Mouse (Mus musculus): ENCODE measurements around the gene Otud3.
"Not testable (repeated sequence)": the region's sequence is repeated elsewhere in the genome, so short reads cannot be mapped to it uniquely, and the experiment has no call there.

Otud3 gene

GRCm38 (mm10) chr4:138889635-138890034 is 24.1 kb downstream of the Otud3 start:
- no peak for DNase-seq (ENCODE audit: low read depth)

DNA sequence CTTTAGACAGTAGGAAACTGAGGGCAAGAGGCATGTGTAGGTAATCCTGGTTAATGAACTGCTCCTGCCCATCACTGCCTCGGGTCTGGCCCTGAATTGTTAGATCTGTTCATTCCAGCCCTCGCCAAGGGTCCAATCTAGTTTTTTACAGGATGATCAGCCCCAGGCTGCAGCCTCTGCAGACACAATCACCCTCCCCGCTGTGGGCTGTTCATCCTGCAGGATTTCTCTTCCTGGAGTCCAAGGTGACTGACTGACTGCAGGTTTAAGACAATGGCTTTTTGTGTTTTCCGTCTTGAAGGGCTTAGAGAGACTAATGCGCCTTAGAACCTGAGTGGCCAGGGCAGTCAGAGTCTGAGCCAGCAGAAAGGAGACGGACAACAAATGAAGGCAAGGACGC is 24.6 kb downstream of the Otud3 start:
- no peak for DNase-seq (ENCODE audit: low read depth)

DNA sequence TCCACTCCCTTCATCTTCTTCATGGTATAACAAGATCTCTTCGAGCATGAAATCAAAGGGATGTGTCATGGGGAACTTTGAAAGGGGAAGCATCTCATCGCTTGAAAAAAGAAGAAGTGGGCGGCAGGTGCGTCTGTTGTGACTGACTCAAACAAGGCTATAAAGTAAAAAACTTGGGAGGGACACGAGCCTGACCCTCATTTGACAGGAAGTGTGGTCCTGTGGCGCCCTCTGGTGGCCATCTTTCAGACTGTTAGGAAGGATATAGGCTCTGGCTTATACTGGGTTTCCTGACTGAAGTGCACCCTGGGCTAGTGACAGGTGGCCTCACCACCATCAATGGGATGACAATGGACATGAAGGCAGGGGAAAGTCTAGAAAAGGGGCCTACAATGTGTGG is 29.5 kb downstream of the Otud3 start:
- DNase-seq (ENCODE audit: low read depth), result no peak

DNA sequence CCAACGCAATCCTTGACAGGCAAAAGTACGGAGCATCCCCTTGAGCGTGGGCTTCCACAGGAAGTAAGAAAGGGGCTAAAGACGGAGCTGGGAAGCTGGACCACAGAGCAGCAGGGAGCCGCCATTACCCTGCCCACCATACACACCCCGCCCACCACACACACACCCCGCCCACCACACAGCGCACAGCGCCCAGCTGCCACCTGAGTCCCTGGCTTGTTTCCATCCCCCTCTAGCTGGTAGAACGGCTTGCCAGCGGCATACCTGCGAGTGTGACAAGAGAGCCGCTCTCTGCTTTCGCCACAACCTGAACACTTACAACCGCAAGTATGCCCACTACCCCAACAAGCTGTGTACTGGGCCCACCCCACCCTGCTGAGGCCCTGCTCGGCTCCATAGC is 31.6 kb downstream of the Otud3 start:
- no peak for DNase-seq (ENCODE audit: low read depth)

DNA sequence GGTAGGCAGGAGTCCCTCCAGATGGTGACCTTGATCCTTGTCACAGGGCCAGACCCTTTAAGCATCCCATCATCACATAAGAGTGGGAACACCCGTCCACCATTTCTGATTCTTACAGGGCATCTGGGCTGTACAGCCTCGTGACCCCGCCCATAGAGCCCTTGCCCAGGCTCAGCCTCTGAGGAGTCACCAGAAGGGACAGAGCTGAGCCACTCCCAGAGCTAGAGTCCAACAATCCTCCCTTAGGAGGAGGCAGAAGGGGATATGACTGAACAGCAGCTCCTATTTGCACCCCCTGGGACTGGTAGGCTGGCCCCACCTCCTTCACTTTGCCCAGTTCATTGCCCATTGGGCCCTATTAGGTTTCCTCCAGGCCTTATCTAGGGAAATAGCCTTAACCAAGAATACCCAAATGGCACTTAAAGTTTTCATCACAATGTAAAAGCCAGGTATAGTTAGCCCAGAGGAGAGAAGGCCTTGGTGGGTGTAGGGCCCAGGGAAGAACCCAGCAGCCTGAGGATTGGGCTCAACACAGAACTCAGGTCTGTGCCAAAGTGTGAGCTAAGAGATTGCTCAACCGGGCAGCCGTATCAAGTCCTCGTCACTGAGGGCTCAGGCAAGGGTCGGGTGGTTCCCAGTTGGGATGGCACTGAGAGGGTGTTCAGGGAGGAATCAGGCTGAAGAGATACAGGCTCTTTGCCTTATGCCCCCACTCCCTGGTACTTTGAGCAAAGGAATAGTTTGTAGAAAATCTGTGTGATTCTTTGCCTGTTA is 32.7 kb downstream of the Otud3 start:
- DNase-seq (ENCODE audit: low read depth), result no peak

DNA sequence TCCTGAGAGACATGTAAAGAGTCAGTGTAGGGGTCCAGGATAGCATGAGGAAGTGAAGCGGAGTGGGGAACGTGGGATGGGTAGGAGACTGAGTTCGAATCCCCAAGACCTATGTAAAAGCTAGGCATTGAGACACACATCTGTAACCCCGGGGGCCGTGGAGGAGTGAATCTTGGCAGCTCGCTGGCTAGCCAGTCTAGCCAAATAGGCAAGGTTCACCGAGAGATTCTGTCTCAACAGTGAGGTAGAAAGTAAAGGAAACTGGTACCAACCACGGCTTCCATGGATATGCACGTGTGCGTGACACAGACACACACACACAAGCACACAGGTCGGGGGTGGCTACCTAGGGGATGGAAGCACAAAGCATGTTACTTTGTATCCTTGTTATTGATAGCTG is 33.9 kb downstream of the Otud3 start:
- DNase-seq (ENCODE audit: low read depth), result no peak

GRCm38 (mm10) chr4:138878783-138879182 is 35.0 kb downstream of the Otud3 start:
- no peak for DNase-seq (ENCODE audit: low read depth)

DNA sequence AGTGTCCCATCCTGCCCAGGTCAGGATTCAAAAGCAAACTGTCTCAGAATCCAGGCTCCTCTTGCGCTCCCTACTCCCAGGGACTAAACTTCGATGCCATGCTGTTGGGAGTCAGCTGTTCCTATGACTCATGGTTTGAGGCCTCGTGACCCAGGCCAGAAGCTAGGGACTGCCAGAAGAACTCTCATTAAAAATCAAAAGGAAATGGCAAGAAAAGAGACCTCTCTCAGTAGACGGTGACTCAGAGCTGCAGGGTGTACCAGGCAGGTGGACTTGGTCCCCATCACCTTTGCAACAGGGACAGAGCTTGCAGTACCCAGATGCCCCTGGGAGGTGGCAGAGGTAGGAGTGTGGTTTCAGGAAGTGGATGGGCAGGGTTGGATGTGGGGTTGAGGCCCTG is 36.0 kb downstream of the Otud3 start, which contains the start of gene Pla2g2e:
TSS of gene Pla2g2e (plus strand) at position 212 of the 400 bp plus-strand sequence.
- DNase-seq (ENCODE audit: low read depth), result peak; percentile 62

GRCm38 (mm10) chr4:138875986-138876385 is 37.8 kb downstream of the Otud3 start:
- DNase-seq (ENCODE audit: low read depth), result no peak

- not testable (repeated sequence) for DNase-seq (ENCODE audit: low read depth)
These were observed 38.5 kb downstream of the Otud3 start for GRCm38 (mm10) chr4:138875275-138875674.

- DNase-seq (ENCODE audit: low read depth), result no peak
These were observed 39.9 kb downstream of the Otud3 start, which contains the start of gene Gm13030 for GRCm38 (mm10) chr4:138873864-138874263. Gene Gm13030, minus strand, starts transcription at chr4:138873964.

DNA sequence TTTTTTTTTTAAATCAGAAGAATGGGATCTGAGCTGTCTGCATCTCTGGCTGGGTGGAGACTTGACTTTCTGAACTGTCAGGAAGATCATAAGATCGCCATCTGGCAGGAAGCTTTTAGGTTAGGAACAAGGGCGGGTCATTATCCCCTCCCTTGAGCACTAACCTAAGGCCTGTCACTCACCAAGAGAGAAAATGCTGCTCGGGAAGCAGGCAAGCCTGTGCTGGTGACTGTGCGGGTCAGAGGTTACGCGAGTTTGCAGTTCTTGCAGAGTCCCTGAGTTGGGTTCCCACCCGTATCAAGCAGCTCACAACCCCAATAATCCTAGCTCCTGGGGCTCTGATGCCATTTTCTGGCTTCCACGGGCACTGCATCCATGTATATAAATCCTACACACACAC is 45.1 kb downstream of the Otud3 start:
- DNase-seq (ENCODE audit: low read depth), result no peak

GRCm38 (mm10) chr4:138866413-138866812 is 47.3 kb downstream of the Otud3 start:
- no peak for DNase-seq (ENCODE audit: low read depth)

DNA sequence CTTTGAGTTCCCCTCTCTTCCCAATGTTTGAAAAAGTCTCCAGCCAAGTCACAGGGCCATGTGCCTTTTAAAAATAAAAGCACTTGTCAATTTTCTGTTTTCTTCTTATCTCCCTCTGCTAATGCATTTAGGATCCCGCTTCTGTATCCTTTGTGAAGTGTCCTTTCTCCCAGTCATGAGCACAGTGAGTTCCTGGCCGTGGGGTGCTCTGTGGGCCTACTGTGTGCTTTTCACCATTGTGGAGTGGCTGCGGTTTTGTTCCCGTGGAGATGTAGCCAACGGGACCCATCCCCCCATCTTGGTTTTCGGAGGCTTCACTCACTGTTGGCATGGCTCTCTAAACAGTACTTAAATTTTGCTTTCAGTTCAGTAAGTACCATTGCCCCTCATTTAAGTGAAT is 47.8 kb downstream of the Otud3 start:
- DNase-seq (ENCODE audit: low read depth), result no peak

- DNase-seq (ENCODE audit: low read depth), result no peak
These were observed 48.7 kb downstream of the Otud3 start for GRCm38 (mm10) chr4:138865092-138865491.

DNA sequence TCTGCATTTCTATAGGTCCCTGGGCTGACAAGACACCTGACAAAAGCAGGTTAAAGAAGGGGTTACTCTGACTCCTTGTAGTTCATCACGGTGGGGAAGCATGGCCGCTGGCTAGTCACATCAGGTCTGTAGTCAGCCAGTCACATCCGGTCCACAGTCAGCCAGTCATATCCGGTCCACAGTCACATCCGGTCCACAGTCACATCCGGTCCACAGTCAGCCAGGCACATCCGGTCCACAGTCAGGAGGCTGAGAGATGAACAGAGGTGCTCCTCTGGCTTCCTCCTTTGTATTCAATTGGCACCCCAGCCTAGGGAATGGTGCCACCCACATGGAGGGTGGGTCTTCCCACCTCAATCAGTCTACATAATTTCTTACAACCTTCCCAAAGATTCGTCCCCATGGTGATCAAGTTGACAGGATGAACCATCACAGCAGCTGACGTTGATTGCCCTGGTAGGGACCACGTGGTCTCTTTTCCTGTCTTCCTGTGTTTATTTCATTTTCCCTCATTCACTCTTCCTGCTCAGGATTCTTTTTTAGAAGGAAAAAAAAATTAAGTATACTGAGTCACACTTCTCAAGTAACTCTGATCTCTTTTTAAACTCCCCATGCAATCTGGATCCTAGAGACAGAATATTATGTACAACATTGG is 50.3 kb downstream of the Otud3 start, which contains the start of gene Pla2g5:
TSS of gene Pla2g5 (minus strand) at position 139 of the 655 bp plus-strand sequence.
- no peak for DNase-seq (ENCODE audit: low read depth)

DNA sequence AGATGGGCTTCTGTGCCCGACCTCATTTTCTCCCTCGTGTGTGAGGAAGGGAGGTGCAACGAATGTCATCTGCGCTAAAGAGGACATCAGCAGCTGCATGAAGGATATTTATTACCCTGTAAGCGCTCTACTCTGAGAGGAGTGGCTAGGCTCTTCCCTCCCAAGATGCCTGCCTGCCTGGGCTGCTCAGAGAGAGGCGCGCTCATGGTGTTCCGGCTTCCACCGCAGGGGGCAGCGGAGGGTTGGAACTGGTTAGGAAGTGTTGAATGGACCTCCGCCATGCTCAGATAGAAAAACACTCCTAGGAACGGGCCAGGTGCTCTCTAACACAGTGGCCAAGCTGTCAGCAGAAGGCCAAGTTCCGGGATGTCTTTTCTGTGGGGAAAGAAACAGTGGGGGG is 54.0 kb downstream of the Otud3 start:
- DNase-seq (ENCODE audit: low read depth), result no peak

DNA sequence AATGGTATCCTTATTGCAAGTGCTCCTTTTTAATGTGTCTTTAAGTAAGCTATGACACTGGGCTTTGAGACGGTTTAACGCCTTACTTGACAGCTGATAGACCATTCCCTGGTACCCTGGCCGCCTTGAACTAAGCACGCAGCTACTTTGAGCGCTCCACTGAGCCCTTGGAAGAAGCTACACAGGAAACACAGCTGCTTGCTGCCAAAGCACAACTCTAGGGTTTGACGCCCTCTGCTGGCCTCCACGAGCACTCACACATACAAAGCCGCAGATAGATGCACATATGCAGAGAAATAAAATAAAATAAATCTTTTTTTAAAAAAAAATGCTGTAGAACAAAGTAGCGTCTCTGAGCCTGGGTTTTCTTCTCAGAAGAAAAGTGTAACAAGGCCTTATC is 54.5 kb downstream of the Otud3 start:
- DNase-seq (ENCODE audit: low read depth), result no peak

GRCm38 (mm10) chr4:138858446-138858845 is 55.3 kb downstream of the Otud3 start:
- DNase-seq (ENCODE audit: low read depth), result no peak

DNA sequence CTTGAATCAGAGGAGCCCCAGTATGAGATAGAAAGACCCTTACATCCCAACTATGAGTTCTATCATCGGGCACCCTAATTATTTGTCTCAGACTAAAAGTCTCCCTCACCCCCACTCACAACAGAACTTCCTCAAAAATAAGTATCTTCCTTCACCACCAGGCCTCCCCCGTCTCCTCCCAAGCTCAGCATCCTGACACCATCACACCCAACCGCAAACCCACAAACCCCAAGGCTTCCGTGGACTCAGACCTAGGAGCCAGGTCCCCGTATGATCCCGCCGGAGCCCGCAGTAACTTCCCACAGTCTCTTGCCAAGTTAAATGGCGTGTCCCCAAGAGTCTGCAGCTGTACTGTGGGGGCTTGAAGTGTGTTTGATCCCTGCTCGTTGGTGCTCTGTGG is 56.2 kb downstream of the Otud3 start:
- no peak for DNase-seq (ENCODE audit: low read depth)

DNA sequence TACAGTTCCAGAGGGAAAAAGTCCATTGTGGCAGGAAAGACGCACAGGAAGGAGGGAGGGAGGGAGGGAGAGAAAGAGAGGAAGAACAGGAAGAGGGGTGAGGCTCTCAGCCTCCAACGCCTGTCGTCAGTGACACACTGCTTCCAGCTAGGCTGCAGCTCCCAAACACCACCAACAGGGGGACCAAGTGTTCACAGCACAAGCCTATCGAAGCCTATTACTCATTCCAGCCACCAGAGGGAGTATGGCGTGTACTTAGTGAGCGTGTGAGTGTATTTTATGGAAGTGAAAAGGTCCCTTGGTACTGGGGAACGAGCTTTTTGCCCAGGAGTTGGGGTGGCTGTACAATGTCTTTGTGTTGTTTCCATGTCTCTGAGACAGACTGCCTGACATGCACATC is 57.3 kb downstream of the Otud3 start:
- no peak for DNase-seq (ENCODE audit: low read depth)

GRCm38 (mm10) chr4:138855092-138855632 is 58.6 kb downstream of the Otud3 start:
- DNase-seq (ENCODE audit: low read depth), result no peak

- no peak for DNase-seq (ENCODE audit: low read depth)
These were observed 60.8 kb downstream of the Otud3 start for GRCm38 (mm10) chr4:138852961-138853360.
